1 mouse cellular context compared by ENCODE assay signal in genomic region chr8:123978926-123979325, GRCm38 (mm10).
TF ChIP-seq lines count a peak whose summit lies in the region.

No protein-coding gene starts in this region.

TF ChIP-seq in MEL, 35 proteins besides CTCF, POLR2A, EP300 and RAD21 (continued from another document):
- TF ChIP-seq SIN3A (IDR thresholded peaks at IDR 0.05; ENCODE audit: low read length) (0 out of 2 replicates have a peak, but pooled peaks have one; percentile 43), MAFK (IDR thresholded peaks at IDR 0.05; ENCODE audit: borderline replicate concordance, low read depth, low read length) (no peak; the same call in 1 of the 2 replicates), RCOR1 (IDR thresholded peaks at IDR 0.05; ENCODE audit: low read depth, low read length) (0 out of 2 replicates have a peak, but pooled peaks have one; percentile 58), CHD1 (IDR thresholded peaks at IDR 0.05; ENCODE audit: low read depth, low read length) (0 out of 2 replicates have a peak, but pooled peaks have one; percentile 32), KAT2A (conservative IDR thresholded peaks at IDR 0.05; ENCODE audit: low read depth, low read length) (no peak)
